Mouse (Mus musculus) adrenal gland, postnatal 4 days (tissue): Measurements from ENCODE around the gene AC161166.1. TPM values are rescaled to one million over a fixed set of nuclear protein-coding genes. Genes with fewer than 3 reads are reported as not detected.
"Not testable (repeated sequence)": the region's sequence is repeated elsewhere in the genome, so short reads cannot be mapped to it uniquely, and the experiment has no call there.

Source experiments
- DNase-seq, 2 experiments: peaks; one replicate each; pipeline ENCODE4 v3.0.0; 2021 to 2022; ENCODE audit warnings: low spot score in 2 of 2, mixed read lengths in 2 of 2
- total RNA-seq, 2 experiments: library from RNA; stranded (reverse); gene quantifications; 2 replicates each; pipeline ENCODE4 v1.2.3; 2021

The AC161166.1 gene
- total RNA-seq, 2 experiments from 2014 or later: not detected

- DNase-seq: no peak
Observed at GRCm38 (mm10) chr7:24487403-24487802, 24.9 kb downstream of the AC161166.1 start.

DNA sequence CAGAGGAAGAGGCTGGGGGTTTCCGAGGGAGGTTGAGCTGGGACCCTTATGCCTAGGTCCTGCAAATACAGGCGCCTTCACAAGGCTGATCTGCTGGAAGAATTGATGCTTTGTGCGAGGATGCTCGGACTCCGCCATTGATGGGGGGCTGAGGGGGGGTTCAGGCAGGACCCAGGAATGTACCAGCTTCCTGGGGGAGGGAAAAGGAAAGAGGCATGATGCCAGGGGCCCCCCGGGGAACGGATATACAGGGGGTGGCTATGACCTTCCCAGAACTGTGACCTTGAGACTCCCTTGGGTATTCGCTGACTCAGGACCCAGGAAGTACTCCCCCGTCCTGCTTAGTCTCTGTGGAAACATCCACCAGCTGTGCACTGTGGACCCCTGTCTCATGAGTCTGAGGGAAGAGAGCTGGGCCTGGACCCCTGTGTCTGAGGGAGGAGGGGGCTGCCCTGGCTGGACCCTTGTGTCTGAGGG lies 25.6 kb downstream of the AC161166.1 start:
- no peak for DNase-seq

DNA sequence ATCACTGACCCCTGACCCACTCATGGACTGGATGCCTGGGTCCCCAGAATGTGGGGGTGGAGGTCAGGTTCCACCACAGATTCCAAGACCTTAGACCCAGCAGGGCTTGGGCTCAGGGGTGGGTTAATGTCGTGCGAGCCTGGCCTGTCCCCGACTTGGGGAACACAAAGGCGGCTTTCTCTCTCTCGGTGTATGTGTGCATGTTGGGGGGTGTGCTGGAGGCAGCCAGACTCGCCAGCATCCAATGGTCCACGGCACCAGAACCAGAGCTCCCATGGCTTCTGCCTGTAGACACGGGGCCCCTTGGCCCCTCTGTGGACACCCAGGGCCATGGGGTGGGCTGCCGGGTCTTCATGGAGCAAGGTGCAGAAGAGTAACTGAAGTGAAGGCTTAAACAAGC lies 26.8 kb downstream of the AC161166.1 start:
- no peak for DNase-seq

GRCm38 (mm10) chr7:24483291-24483690 lies 29.0 kb downstream of the AC161166.1 start:
- not testable (repeated sequence) for DNase-seq

- no peak for DNase-seq
Observed at GRCm38 (mm10) chr7:24482208-24483020, 29.8 kb downstream of the AC161166.1 start.

GRCm38 (mm10) chr7:24481474-24482207 lies 30.6 kb downstream of the AC161166.1 start, which contains the start of gene Cadm4:
Cadm4 (plus strand) TSS chr7:24482023.
- peak; percentile 65 to 68 for DNase-seq

DNA sequence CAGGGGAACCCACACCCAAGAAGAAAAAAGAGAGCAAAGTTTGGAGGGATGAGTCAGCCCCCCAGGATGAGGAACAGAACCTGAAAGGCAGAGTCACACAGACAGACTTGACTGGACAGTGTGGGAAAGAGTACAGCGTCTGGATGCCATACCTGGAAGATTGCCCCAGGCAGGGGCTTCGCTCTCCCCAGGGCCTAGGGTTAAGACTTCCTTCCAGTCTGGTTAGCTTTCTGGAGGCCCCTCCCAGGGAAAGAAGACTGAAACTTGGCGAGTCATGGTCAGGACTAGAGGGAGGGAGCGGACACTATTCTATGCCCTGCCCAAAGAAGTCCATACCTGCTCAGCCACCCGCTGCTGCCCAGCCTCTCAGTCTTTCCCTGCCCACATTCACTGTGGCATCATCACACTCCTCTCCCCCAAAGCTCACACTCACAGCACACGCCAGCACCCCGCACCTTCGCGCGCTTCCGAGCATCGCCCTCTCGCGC lies 31.2 kb downstream of the AC161166.1 start:
- DNase-seq: no peak

GRCm38 (mm10) chr7:24480121-24480941 lies 31.9 kb downstream of the AC161166.1 start:
- no peak for DNase-seq

- no peak for DNase-seq
Observed at GRCm38 (mm10) chr7:24479685-24480084, 32.6 kb downstream of the AC161166.1 start.

DNA sequence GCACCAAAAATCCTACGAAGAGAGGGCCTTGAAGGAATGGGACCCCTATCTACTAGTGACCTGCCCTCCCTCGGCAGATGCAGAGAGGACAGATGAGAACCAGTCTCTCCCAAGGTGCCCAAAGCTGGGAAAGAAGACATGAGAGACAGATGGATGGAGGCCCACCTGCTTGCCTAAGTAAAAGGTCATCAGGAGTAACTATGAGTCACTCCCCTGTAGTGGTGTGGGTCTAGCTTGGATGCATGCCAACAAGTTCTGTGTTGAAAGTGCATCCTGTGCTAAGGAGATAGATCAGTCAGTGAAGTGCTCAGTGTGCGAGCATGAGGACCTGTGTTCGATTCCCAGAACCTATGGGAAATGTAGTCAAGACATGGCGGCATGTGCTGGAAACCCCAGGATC lies 33.3 kb downstream of the AC161166.1 start:
- no peak for DNase-seq

DNA sequence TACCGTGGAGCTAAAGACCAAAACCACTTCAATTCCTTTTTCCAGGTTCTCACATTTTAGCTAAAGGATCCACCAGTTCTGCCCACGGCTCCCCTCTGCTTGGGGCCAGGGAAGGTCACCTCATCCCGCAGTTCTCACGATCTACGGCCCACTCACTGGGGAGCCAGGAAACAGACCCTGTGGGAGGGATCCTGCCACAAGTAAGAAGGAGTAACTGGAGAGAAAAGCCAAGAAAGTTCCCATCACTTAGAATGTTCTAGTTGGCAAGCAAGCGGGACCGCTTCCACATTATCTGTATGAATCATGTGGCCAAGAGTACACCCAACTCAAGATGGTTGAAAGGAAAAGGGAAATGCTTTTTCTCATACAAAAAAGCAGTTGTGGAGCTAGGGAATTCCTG lies 35.4 kb downstream of the AC161166.1 start:
- DNase-seq: no peak

DNA sequence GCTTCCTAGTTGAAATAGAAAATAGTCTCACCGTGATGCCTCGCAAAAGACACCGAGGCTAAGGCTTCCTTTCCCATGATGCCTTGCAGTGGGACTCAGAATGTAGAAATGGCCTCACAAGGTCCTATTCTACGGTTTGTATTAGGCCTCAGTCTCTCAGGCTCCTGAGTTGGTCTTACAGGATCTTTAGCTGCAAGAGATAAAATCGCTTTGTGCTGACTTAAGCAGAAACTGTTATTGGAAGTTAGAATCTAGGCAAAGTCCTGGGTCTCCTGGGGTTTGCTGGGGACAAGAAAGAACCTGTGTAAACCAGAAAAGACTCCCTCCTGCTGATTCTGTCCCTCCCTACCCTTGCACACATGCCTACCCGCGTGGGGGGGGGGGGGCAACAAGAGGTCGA lies 35.9 kb downstream of the AC161166.1 start:
- no peak for DNase-seq

- DNase-seq: no peak
Observed at GRCm38 (mm10) chr7:24474811-24475506, 37.3 kb downstream of the AC161166.1 start.

GRCm38 (mm10) chr7:24473913-24474529 lies 38.2 kb downstream of the AC161166.1 start:
- DNase-seq: peak in 1 of 2 experiments; percentile 47

GRCm38 (mm10) chr7:24472937-24473336 lies 39.3 kb downstream of the AC161166.1 start:
- DNase-seq: no peak

DNA sequence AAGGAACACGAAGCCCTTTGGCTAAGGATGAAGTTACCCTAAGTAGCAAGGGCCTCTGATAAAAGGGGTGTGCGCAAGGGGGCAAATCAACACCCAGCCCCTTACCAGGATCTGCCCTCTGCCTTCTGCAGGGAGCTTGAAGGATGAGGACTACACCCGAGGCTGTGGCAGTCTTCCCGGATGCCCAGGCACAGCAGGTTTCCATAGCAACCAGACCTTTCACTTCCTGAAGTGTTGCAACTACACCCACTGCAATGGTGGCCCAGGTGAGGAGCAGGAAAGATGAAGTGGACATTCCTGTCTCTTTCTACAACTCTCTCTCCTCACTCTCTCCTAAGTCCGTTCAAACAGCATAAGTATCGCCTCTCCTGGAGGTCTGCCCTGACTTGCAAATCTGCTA lies 39.8 kb downstream of the AC161166.1 start:
- no peak for DNase-seq

- no peak for DNase-seq
Observed at GRCm38 (mm10) chr7:24470356-24470755, 41.9 kb downstream of the AC161166.1 start.

DNA sequence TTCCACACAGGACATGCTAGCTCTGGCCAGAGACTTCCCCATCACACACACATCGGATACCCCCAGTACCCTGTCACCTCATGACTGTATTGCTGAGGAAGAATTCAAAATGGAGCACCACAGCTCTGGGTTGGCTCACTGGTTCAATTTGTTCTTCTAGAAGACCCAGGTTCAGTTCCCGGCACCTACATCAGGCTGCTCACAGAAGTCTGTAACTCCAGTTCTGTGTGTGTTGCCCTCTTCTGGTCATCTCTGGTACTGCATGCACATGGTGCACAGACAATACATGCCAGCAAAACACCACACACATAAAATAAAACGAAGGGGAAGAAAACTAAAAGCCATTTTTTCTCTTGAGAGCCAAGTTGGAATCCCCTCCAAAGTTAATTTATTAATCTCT lies 43.1 kb downstream of the AC161166.1 start:
- no peak for DNase-seq

- DNase-seq: no peak
Observed at GRCm38 (mm10) chr7:24467886-24468285, 44.4 kb downstream of the AC161166.1 start.

- no peak for DNase-seq
Observed at GRCm38 (mm10) chr7:24466835-24467234, 45.4 kb downstream of the AC161166.1 start.
